Mouse (Mus musculus): Measurements from ENCODE around the gene 4921517D22Rik.

Gene 4921517D22Rik

GRCm38 (mm10) chr13:59690576-59690975 lies 3.3 kb downstream of the 4921517D22Rik start:
- no peak for DNase-seq

- DNase-seq: no peak
Measured at GRCm38 (mm10) chr13:59689843-59690242, 4.1 kb downstream of the 4921517D22Rik start.

- no peak for DNase-seq
Measured at GRCm38 (mm10) chr13:59689313-59689712, 4.6 kb downstream of the 4921517D22Rik start.

GRCm38 (mm10) chr13:59688338-59688770 lies 5.6 kb downstream of the 4921517D22Rik start:
- peak in 1 of 2 experiments; percentile 19 for DNase-seq

GRCm38 (mm10) chr13:59685236-59685635 lies 8.7 kb downstream of the 4921517D22Rik start:
- no peak for DNase-seq

- DNase-seq: no peak
Measured at GRCm38 (mm10) chr13:59682629-59683028, 11.3 kb downstream of the 4921517D22Rik start.

GRCm38 (mm10) chr13:59679908-59680307 lies 14.0 kb downstream of the 4921517D22Rik start:
- no peak for DNase-seq

GRCm38 (mm10) chr13:59679306-59679705 lies 14.6 kb downstream of the 4921517D22Rik start:
- DNase-seq: no peak

GRCm38 (mm10) chr13:59676316-59677229 lies 17.3 kb downstream of the 4921517D22Rik start:
- DNase-seq: peak in 1 of 2 experiments; percentile 55

- peak; percentile 63 to 81 for DNase-seq
Measured at GRCm38 (mm10) chr13:59675151-59676011, 18.5 kb downstream of the 4921517D22Rik start, which contains the start of gene Golm1. Gene Golm1, minus strand, starts transcription at chr13:59675811.

GRCm38 (mm10) chr13:59674761-59675150 lies 19.2 kb downstream of the 4921517D22Rik start:
- peak in 1 of 2 experiments; percentile 14 for DNase-seq

- DNase-seq: no peak
Measured at GRCm38 (mm10) chr13:59674215-59674614, 19.7 kb downstream of the 4921517D22Rik start.

- DNase-seq: no peak
Measured at GRCm38 (mm10) chr13:59673597-59673996, 20.3 kb downstream of the 4921517D22Rik start.

GRCm38 (mm10) chr13:59672248-59672647 lies 21.7 kb downstream of the 4921517D22Rik start:
- no peak for DNase-seq

- no peak for DNase-seq
Measured at GRCm38 (mm10) chr13:59671521-59671920, 22.4 kb downstream of the 4921517D22Rik start.

- no peak for DNase-seq
Measured at GRCm38 (mm10) chr13:59669946-59670345, 24.0 kb downstream of the 4921517D22Rik start.

- peak; percentile 28 to 66 for DNase-seq
Measured at GRCm38 (mm10) chr13:59668501-59669093, 25.3 kb downstream of the 4921517D22Rik start.

- DNase-seq: no peak
Measured at GRCm38 (mm10) chr13:59667763-59668162, 26.1 kb downstream of the 4921517D22Rik start.

GRCm38 (mm10) chr13:59663939-59664712 lies 29.8 kb downstream of the 4921517D22Rik start:
- peak; percentile 32 to 74 for DNase-seq

- DNase-seq: no peak
Measured at GRCm38 (mm10) chr13:59661966-59662365, 31.9 kb downstream of the 4921517D22Rik start.

GRCm38 (mm10) chr13:59661387-59661786 lies 32.5 kb downstream of the 4921517D22Rik start:
- DNase-seq: no peak

GRCm38 (mm10) chr13:59660371-59660770 lies 33.5 kb downstream of the 4921517D22Rik start:
- DNase-seq: no peak

Data from kidney, postnatal 25 days (tissue).